Comparison of ENCODE assay signal across 9 mouse cellular contexts in genomic region chr11:4946530-4946929, GRCm38 (mm10). TPM values are rescaled to one million over a fixed set of nuclear protein-coding genes. Genes with fewer than 3 reads are reported as not detected.
DNase-seq lines count a peak whose midpoint lies in the region; ATAC-seq and TF ChIP-seq lines count a peak whose summit lies in the region.
"Had no signal": no experiment of that assay in that cellular context is flagged by ENCODE, and none has a peak within 500 bp of the region (broad histone marks: within the 10 kb centered on the region; RNA-seq: fewer than 3 reads in every experiment).

No protein-coding gene starts in this region.

- peaks cover 15% of the 10 kb centered on the region for H3K4me1 ChIP-seq in lung, embryonic 15.5 days
- peaks cover 24% of the 10 kb centered on the region for H3K4me1 ChIP-seq in embryonic facial prominence, embryonic 13.5 days
- peaks cover 8% of the 10 kb centered on the region; the same call in 1 of the 2 replicates for H3K4me1 ChIP-seq in hindbrain, postnatal 0 days (ENCODE audit: insufficient read depth, low read length)
- H3K4me1 ChIP-seq in neural tube, embryonic 12.5 days = peaks cover 25% of the 10 kb centered on the region

- DNase-seq in lung, postnatal 14 days = no peak
- no peak for DNase-seq in hindbrain, postnatal 0 days (ENCODE audit: low spot score)
- DNase-seq in urinary bladder, postnatal 10 days (ENCODE audit: low spot score) = no peak
- DNase-seq in kidney, adult 8-10 months = no peak
- no peak for DNase-seq in spleen, postnatal 10 days (ENCODE audit: low spot score in 2 of 2)
- DNase-seq: gastrocnemius, postnatal 36 days had no signal

- H3K4me3 ChIP-seq in lung, embryonic 15.5 days = peak overlapping the region; percentile 45
- peak overlapping the region; percentile 56 for H3K4me3 ChIP-seq in embryonic facial prominence, embryonic 13.5 days
- H3K4me3 ChIP-seq in hindbrain, postnatal 0 days (ENCODE audit: low read length) = peak overlapping the region; percentile 67
- peak overlapping the region; percentile 57; the same call in 1 of the 2 replicates for H3K4me3 ChIP-seq in neural tube, embryonic 12.5 days

- no peaks in the 10 kb centered on the region for H3K36me3 ChIP-seq in lung, embryonic 15.5 days
- H3K36me3 ChIP-seq in embryonic facial prominence, embryonic 13.5 days = no peaks in the 10 kb centered on the region
- H3K36me3 ChIP-seq in hindbrain, postnatal 0 days (ENCODE audit: insufficient read depth, low read length) = no peaks in the 10 kb centered on the region; the same call in 1 of the 2 replicates
- no peaks in the 10 kb centered on the region for H3K36me3 ChIP-seq in neural tube, embryonic 12.5 days

- no peaks in the 10 kb centered on the region for H3K9me3 ChIP-seq in lung, embryonic 15.5 days
- H3K9me3 ChIP-seq in embryonic facial prominence, embryonic 13.5 days = no peaks in the 10 kb centered on the region
- no peaks in the 10 kb centered on the region for H3K9me3 ChIP-seq in hindbrain, postnatal 0 days (ENCODE audit: low read length)
- H3K9me3 ChIP-seq in neural tube, embryonic 12.5 days = no peaks in the 10 kb centered on the region

- no peak for ATAC-seq in lung, embryonic 15.5 days (ENCODE audit: borderline replicate concordance, extremely low read depth, low FRiP score, low TSS enrichment)
- ATAC-seq in embryonic facial prominence, embryonic 13.5 days (ENCODE audit: insufficient number of reproducible peaks, insufficient read depth, low FRiP score, low TSS enrichment, low read depth) = no peak
- peak; percentile 42; the same call in 1 of the 2 replicates for ATAC-seq in hindbrain, postnatal 0 days
- 0 out of 2 replicates have a peak, but pooled peaks have one; percentile 18 for ATAC-seq in neural tube, embryonic 12.5 days (ENCODE audit: low FRiP score, low read depth)

- H3K4me2 ChIP-seq in lung, embryonic 15.5 days = peak overlapping the region; percentile 87
- H3K4me2 ChIP-seq in embryonic facial prominence, embryonic 13.5 days = peak overlapping the region; percentile 97
- peak overlapping the region; percentile 67 for H3K4me2 ChIP-seq in hindbrain, postnatal 0 days (ENCODE audit: low read depth, low read length)
- peak overlapping the region; percentile 85 for H3K4me2 ChIP-seq in neural tube, embryonic 12.5 days (replicated peaks)

- H3K27ac ChIP-seq in lung, embryonic 15.5 days = no peak overlapping the region
- H3K27ac ChIP-seq in embryonic facial prominence, embryonic 13.5 days = no peak overlapping the region
- peak overlapping the region; percentile 81; the same call in 1 of the 2 replicates for H3K27ac ChIP-seq in hindbrain, postnatal 0 days
- H3K27ac ChIP-seq in neural tube, embryonic 12.5 days = no peak overlapping the region

- peaks cover 70% of the 10 kb centered on the region for H3K27me3 ChIP-seq in lung, embryonic 15.5 days
- H3K27me3 ChIP-seq in embryonic facial prominence, embryonic 13.5 days = peaks cover 79% of the 10 kb centered on the region
- H3K27me3 ChIP-seq in hindbrain, postnatal 0 days (ENCODE audit: insufficient read depth, low read length) = peaks cover 24% of the 10 kb centered on the region; the same call in 1 of the 2 replicates
- H3K27me3 ChIP-seq in neural tube, embryonic 12.5 days (replicated peaks) = peaks cover 69% of the 10 kb centered on the region

- no peak overlapping the region for H3K9ac ChIP-seq in lung, embryonic 15.5 days
- no peak overlapping the region for H3K9ac ChIP-seq in embryonic facial prominence, embryonic 13.5 days
- H3K9ac ChIP-seq in hindbrain, postnatal 0 days (replicated peaks; ENCODE audit: low read length) = peak overlapping the region; percentile 76; the same call in 1 of the 2 replicates
- peak overlapping the region; percentile 69; the same call in 1 of the 2 replicates for H3K9ac ChIP-seq in neural tube, embryonic 12.5 days

- WGBS in lung, embryonic 15.5 days = 42% methylated on average over 13 of the region's 13 CpGs
- WGBS in embryonic facial prominence, embryonic 13.5 days = 34% methylated on average over 13 of the region's 13 CpGs
- 41% methylated on average over 13 of the region's 13 CpGs for WGBS in hindbrain, postnatal 0 days
- WGBS in neural tube, embryonic 12.5 days = 41% methylated on average over 13 of the region's 13 CpGs

- no peak for TF ChIP-seq CTCF in hindbrain, postnatal 0 days (IDR thresholded peaks at IDR 0.05; ENCODE audit: low read depth)

RNA-seq across cellular contexts. Expression of gene Nefh, which starts 1.3 kb away (rescaled TPM):
- polyA plus RNA-seq in lung, embryonic 15.5 days (2015; fragmentation: Nextera tagmentation; extraction: Ambion mirVana) = 0.26 TPM in 2 replicates
- polyA plus RNA-seq in embryonic facial prominence, embryonic 13.5 days (2015; fragmentation: Nextera tagmentation; extraction: Ambion mirVana) = 0.14 and 0.23 TPM in 2 replicates
- total RNA-seq in hindbrain, postnatal 0 days (2014; rRNA removed) = 46.6 and 60.3 TPM in 2 replicates
- polyA plus RNA-seq in hindbrain, postnatal 0 days (2015; fragmentation: Nextera tagmentation; extraction: Ambion mirVana) = 21.7 and 22.5 TPM in 2 replicates
- 3.4 and 5.4 TPM in 2 replicates for polyA plus RNA-seq in neural tube, embryonic 12.5 days (2016; fragmentation: Nextera tagmentation; extraction: Ambion mirVana)

RNA-seq across cellular contexts. Expression of gene Ap1b1, which starts 40.1 kb away (rescaled TPM):
- 44.0 and 50.5 TPM in 2 replicates for polyA plus RNA-seq in lung, embryonic 15.5 days (2015; fragmentation: Nextera tagmentation; extraction: Ambion mirVana)
- 47.2 and 49.1 TPM in 2 replicates for polyA plus RNA-seq in embryonic facial prominence, embryonic 13.5 days (2015; fragmentation: Nextera tagmentation; extraction: Ambion mirVana)
- total RNA-seq in hindbrain, postnatal 0 days (2014; rRNA removed) = 141 and 150 TPM in 2 replicates
- 85.3 and 89.1 TPM in 2 replicates for polyA plus RNA-seq in hindbrain, postnatal 0 days (2015; fragmentation: Nextera tagmentation; extraction: Ambion mirVana)
- polyA plus RNA-seq in neural tube, embryonic 12.5 days (2016; fragmentation: Nextera tagmentation; extraction: Ambion mirVana) = 71.9 and 82.7 TPM in 2 replicates

RNA-seq across cellular contexts. Expression of gene Thoc5, which starts 51.4 kb away (rescaled TPM):
- polyA plus RNA-seq in lung, embryonic 15.5 days (2015; fragmentation: Nextera tagmentation; extraction: Ambion mirVana) = 32.8 and 34.3 TPM in 2 replicates
- 37.6 and 39.7 TPM in 2 replicates for polyA plus RNA-seq in embryonic facial prominence, embryonic 13.5 days (2015; fragmentation: Nextera tagmentation; extraction: Ambion mirVana)
- total RNA-seq in hindbrain, postnatal 0 days (2014; rRNA removed) = 30.3 and 37.8 TPM in 2 replicates
- 36.5 and 38.1 TPM in 2 replicates for polyA plus RNA-seq in hindbrain, postnatal 0 days (2015; fragmentation: Nextera tagmentation; extraction: Ambion mirVana)
- 51.1 and 53.6 TPM in 2 replicates for polyA plus RNA-seq in neural tube, embryonic 12.5 days (2016; fragmentation: Nextera tagmentation; extraction: Ambion mirVana)

Comparison
In these comparisons a context has a peak if more than half of its experiments do, and no peak if none do; other contexts are left out.
1. ATAC-seq: peak in hindbrain, postnatal 0 days (single experiment) and neural tube, embryonic 12.5 days (single experiment); none in lung, embryonic 15.5 days (single experiment) and embryonic facial prominence, embryonic 13.5 days (single experiment).
2. H3K9ac ChIP-seq: peak in hindbrain, postnatal 0 days (single experiment) and neural tube, embryonic 12.5 days (single experiment); none in lung, embryonic 15.5 days (single experiment) and embryonic facial prominence, embryonic 13.5 days (single experiment).
3. Peak in every context shown above with its lines, with median percentiles within 50 percentile points of each other: H3K4me2 ChIP-seq and H3K4me3 ChIP-seq.